Mouse (Mus musculus): ENCODE measurements at regions not wholly inside any gene's neighbourhood (a gene's known extent, or its start where the extent isn't known, plus 50 kb on each side); places are given as distances from the start of the nearest gene placed in this dataset.
"Not testable (repeated sequence)": the region's sequence is repeated elsewhere in the genome, so short reads cannot be mapped to it uniquely, and the experiment has no call there.

- no peak for DNase-seq (ENCODE audit: low spot score)
Measured at GRCm38 (mm10) chr14:74205011-74205410, 435.6 kb upstream of the Htr2a start.

- no peak for DNase-seq (ENCODE audit: low spot score)
Measured at GRCm38 (mm10) chr14:74217914-74218446, 422.7 kb upstream of the Htr2a start.

- no peak for DNase-seq (ENCODE audit: low spot score)
Measured at GRCm38 (mm10) chr14:74219761-74220160, 420.9 kb upstream of the Htr2a start.

GRCm38 (mm10) chr14:74222093-74222492, 418.5 kb upstream of the Htr2a start:
- DNase-seq (ENCODE audit: low spot score) = no peak

GRCm38 (mm10) chr14:74229560-74230187, 411.0 kb upstream of the Htr2a start:
- DNase-seq (ENCODE audit: low spot score) = no peak

GRCm38 (mm10) chr14:74240212-74240611, 400.4 kb upstream of the Htr2a start:
- DNase-seq (ENCODE audit: low spot score) = no peak

GRCm38 (mm10) chr14:74249263-74249878, 391.3 kb upstream of the Htr2a start:
- DNase-seq (ENCODE audit: low spot score) = no peak

GRCm38 (mm10) chr14:74250021-74250420, 390.6 kb upstream of the Htr2a start:
- no peak for DNase-seq (ENCODE audit: low spot score)

- no peak for DNase-seq (ENCODE audit: low spot score)
Measured at GRCm38 (mm10) chr14:74252189-74253145, 388.2 kb upstream of the Htr2a start.

- DNase-seq (ENCODE audit: low spot score) = no peak
Measured at GRCm38 (mm10) chr14:74255000-74255399, 385.6 kb upstream of the Htr2a start.

GRCm38 (mm10) chr14:74259437-74259836, 381.2 kb upstream of the Htr2a start:
- DNase-seq (ENCODE audit: low spot score) = no peak

- no peak for DNase-seq (ENCODE audit: low spot score)
Measured at GRCm38 (mm10) chr14:74267086-74267485, 373.6 kb upstream of the Htr2a start.

- no peak for DNase-seq (ENCODE audit: low spot score)
Measured at GRCm38 (mm10) chr14:74294560-74294959, 346.1 kb upstream of the Htr2a start.

- DNase-seq (ENCODE audit: low spot score) = no peak
Measured at GRCm38 (mm10) chr14:74304483-74304882, 336.2 kb upstream of the Htr2a start.

GRCm38 (mm10) chr14:74306717-74307307, 333.8 kb upstream of the Htr2a start:
- DNase-seq (ENCODE audit: low spot score) = no peak

- not testable (repeated sequence) for DNase-seq (ENCODE audit: low spot score)
Measured at GRCm38 (mm10) chr14:74309451-74309850, 331.2 kb upstream of the Htr2a start.

GRCm38 (mm10) chr14:74327291-74327690, 313.3 kb upstream of the Htr2a start:
- no peak for DNase-seq (ENCODE audit: low spot score)

GRCm38 (mm10) chr14:74350751-74351150, 289.9 kb upstream of the Htr2a start:
- no peak for DNase-seq (ENCODE audit: low spot score)

- no peak for DNase-seq (ENCODE audit: low spot score)
Measured at GRCm38 (mm10) chr14:74352286-74352685, 288.4 kb upstream of the Htr2a start.

GRCm38 (mm10) chr14:74358730-74359444, 281.8 kb upstream of the Htr2a start:
- DNase-seq (ENCODE audit: low spot score) = no peak

Data from embryo, embryonic 10 days (tissue).